Mouse (Mus musculus) T-cell, adult 2 months (primary cell): ENCODE data around the gene Xpnpep3.

Experiments
- DNase-seq: peaks from one replicate; pipeline ENCODE4 v3.0.0; 2022; ENCODE audit warnings: low spot score

The Xpnpep3 gene

DNA sequence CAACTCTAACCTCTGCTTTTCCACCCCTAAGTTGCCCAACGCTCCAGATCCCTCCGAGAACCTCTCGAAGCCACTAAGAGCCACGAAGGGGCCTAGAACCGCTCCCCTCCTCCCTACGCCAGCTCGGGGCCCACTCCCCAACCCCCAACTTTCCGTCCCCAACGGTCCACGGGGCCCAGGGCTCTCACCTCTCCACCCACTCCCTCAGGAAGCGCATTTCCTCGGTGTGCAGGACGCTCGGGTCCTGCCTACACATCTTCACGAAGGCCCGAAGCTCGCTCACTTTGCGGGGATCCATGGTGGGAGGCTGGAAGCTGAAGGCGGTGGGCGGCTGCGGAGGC is 671 bp upstream of the Xpnpep3 start:
- DNase-seq, result no peak

DNA sequence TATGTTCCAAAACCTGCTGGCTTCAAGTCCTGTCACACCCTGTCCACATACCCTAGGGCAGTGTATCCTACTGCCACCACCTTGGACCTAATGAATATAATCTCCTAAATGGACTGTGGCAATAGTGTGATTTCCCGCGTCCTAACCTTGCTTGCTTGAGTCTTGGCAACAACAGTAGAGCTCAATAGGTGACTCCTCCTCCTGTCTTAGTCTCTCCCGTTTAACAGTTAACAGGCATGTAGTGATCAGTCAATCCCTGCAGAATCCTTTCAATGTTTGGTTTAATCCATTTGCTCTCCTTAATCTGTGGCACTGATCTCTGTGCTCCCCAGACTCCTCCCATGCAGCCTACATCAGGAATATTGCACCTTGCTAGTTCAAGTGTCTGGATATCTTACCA is 5.1 kb downstream of the Xpnpep3 start:
- DNase-seq, result no peak

DNA sequence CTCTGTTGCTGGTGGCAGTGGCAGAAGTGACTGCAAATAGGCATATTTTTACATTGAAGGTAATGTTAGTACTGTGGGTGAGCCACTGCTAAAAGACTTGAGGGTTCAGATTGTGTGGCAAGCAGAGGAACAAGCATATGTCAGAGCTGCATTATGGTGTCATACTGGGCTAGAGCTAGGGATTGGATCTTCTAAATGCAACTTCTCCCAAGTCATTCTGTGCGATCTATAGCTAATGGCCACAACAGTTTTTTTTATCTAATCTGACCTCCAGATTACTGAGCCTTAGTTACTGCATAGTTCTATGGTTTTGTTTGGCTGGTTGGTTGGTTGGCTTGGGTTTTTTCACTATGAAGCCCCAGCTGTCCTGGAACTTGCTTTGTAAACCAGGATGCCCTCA is 8.3 kb downstream of the Xpnpep3 start, which contains the start of gene Dnajb7:
TSS of gene Dnajb7 (minus strand) at position 101 of the 400 bp plus-strand sequence.
- DNase-seq, result no peak

DNA sequence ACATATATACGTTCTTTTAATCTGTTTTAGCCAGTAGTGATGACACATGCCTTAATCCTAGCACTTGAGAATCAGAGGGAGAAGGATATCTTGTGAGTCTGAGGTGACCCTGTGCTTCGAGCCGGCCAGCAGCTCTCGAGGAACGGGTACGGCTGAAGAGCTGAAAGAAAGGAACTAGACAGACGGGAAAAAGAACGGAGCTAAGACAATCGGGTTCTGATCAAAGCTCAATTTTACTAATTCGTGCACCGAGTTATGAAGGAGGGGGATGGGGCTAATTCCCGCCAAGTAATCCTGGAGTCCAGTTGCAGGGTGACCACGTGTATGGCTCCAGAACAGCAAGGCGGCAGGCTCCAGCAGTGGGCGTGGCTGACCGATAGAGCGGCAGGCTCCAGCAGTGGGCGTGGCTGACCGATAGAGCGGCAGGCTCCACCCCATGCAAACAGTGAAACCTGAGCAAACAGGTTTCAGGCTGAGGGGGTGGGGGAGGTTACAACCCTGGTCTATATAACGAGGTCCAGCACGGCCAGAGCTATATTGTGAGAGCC is 16.9 kb downstream of the Xpnpep3 start:
- peak; percentile 63 for DNase-seq

DNA sequence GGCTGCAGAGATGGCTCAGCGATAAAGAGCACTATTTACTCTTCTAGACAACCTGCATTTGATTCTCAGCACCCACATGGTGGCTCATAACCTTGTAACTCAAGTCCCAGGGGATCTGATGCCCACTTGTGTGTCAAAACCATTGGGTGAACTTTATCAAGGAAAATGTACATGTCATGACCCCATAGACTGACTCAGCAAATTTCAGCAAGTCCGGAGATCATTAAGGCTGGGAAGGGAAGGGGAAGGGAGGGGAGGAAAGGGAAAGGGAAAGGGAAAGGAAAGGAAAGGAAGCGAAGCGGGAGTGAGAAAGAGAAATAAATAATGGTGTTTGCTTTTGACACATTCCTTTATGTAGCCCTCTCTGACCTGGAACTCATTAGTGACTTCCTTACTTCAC is 18.1 kb downstream of the Xpnpep3 start:
- DNase-seq, result no peak

DNA sequence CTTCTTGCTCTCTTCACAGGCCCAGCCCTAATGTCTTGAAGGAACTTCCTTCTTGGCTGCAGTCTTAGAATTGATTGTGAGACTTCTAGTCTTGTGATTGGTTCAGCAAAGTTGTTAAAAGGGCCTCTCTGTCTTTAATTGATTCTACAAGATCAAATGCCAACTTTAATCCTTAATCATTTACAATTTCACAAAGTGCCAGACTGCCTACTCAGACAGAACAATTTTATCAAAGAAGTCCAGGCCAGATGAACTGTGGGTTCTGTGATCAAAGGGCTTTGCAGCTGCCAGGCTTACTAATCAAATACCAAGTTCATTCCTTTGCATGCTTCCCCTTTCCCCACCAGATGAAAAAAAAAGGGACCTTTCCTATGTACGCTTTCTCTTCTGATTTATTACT is 21.5 kb downstream of the Xpnpep3 start:
- no peak for DNase-seq

DNA sequence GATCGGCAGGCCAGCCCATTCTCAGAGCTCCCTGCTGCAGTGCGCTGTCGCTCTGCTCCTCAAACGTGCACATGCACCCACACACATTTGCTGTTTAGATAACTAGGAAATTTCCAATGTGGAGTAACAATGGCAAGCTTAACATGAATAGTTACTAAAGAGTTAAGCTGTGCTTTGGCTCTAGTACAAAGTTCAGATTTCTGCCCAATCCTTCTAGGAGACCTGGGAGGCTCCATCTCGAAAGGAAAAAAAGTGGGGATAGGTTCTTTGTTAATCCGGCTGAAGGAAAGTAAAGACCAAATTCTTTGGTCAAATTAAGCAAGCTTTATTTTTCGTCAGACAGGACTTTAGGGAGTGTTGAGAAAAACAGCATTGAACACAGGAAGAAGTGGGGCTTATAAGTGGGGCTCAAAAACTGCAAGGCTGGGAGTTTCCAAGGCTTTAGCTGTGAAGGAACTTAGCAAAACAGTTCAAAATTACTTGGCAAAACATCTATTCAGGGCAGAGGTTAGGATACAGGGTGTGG is 22.3 kb downstream of the Xpnpep3 start:
- DNase-seq, result no peak

DNA sequence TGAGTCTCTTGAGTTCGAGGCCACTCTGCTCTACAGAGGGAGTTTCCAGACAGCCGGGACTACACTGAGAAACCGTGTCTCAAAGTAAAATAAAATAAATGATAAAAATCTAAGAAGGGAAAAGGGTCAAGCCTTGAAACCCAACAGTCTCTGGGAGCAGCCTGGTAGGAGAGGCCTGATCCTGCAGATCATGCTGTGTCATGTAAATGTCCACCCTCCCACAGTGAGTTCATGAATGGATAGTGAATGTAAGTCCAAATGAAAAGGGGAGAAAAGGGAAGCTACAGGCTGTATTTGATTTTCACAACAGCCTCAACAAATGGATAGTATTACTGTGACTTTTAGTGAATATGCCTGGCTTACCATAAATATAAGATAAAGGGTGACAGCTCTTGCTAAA is 25.4 kb downstream of the Xpnpep3 start:
- no peak for DNase-seq

DNA sequence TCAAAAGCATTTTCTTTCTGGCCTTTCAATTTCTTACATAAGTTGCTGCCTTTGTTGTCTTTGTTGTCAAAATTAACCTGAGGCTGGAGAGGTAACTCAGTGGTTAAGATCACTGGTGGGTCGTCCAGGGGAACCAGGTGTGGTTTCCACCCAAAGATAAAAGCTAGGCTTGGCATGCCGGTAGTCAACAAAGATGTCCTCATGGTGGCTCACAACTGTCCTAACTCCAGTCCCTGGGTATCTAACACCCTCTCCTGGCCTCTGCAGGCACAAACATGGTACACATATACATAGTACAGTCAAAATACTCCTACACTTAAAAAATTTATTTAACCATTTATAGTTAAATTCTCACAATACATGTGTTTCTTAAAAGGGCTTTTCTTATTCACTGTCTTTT is 28.0 kb downstream of the Xpnpep3 start:
- DNase-seq, result no peak

DNA sequence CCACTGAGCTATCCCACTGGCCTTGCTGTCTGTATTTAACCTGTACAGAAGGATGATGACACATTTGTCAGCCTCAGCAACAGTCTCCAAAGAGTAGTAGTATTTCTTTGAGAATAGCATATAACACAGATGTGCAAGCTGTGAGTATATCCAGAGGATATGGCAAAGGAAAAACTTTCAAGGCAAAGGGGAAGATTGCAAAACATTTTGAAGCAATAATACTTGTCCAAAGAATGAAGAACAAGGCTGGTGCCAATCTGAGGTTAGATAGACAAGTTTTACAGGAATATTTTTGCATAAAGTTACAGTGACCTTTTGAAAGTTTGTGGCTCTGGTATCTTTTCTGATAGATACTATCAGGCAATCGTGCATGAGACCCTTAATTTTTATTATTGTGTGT is 31.3 kb downstream of the Xpnpep3 start:
- DNase-seq, result no peak

DNA sequence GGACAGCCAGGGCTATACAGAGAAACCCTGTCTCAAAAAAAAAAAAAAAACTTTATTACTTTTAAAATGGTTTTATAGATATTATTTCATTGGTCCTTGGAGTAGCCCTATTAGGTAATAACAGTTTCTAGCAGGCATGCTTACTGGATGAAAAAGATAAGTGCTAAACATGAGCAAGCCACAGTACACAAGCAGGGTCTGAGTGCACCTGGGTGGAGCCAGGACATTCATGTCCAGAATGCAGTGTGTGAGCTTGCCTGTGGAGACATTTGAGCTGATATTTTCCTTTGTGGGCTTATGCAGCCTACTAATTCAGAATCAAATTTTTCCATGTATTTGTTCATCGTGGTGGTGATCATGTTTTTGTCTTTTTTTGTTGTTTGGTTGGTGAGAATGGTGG is 38.4 kb downstream of the Xpnpep3 start:
- DNase-seq, result no peak

DNA sequence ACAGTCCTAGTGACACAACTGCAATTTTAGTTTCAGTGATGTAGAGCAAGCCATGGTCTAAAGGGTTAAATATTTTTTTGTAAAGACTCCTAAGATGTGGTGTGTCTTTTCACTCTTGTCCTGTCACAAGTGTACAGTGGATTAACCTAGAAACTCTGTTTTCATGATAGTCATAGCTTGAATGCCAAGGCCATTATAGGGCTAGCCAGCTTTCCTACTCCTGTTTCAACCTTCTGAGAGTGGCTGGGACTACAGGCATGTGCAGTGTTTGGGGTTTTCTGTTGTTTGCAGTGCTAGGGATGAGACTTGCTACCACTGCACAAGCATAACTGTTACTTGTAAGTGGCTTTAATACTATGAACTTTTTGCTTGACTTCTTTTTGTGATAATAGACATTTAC is 39.3 kb downstream of the Xpnpep3 start:
- DNase-seq, result no peak

DNA sequence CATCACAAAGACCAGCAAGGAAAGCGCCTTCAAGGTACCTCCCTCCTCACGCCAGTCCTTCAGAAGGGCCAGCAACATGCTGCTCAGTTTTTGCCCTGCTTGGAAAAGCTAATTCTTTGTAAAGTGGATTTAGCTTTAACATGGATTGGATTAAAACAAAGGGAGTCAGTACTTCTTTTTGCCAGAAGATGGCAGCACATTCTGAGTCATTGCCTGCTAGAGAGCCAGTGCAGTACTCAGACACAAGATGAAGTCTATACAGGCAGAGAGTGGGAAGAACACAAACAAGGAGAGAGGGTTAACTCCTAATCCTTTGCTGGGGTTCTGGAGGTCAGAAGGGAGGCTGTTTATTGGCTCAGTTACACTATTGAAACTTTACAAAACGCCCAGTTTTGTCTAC is 48.5 kb downstream of the Xpnpep3 start:
- peak; percentile 60 for DNase-seq

DNA sequence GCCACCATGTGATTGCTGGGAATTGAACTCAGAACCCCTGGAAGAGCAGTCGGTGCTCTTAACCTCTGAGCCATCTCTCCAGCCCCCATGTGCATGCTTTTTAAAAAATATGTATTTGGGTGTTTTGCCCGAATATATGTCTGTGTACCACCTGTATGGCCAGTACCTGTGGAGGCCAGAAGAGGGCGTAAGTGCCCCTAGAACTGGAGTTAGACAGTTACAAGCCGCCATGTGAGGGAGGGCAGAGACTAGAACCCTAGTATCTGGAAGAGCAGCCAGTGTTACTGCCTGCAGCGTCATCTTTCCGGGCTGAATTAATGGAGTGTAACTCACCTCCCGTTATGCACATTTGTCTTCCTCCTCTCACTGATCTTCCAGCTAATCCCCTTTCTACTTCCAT is 61.6 kb downstream of the Xpnpep3 start:
- no peak for DNase-seq

DNA sequence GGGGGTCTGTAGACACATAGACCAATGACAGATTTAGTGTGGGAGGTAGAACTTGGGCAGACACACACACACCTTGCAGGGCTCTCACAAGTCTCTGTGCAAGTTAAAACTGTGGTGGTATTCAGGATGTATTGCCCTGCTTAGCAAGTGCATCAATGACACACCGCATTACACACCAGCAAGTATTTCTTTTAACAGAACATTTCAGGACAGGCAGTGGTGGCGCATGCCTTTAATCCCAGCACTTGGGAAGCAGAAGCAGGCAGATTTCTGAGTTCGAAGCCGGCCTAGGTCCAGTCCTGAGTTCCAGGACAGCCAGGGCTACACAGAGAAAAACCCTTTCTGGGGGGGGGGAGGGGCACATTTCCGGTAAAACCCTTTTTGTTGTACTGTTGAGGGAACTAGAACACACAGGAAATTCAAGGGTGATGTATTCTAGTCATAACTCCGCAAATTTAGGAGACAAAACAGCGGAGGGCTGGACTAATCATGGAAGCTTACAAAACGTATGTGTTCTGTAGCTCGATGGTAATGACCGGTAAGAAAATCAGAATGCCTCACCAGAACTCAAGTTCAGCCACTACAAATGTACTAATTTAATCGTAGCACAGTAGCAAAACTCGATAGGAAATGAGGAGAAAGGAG is 65.2 kb downstream of the Xpnpep3 start:
- DNase-seq, result no peak

DNA sequence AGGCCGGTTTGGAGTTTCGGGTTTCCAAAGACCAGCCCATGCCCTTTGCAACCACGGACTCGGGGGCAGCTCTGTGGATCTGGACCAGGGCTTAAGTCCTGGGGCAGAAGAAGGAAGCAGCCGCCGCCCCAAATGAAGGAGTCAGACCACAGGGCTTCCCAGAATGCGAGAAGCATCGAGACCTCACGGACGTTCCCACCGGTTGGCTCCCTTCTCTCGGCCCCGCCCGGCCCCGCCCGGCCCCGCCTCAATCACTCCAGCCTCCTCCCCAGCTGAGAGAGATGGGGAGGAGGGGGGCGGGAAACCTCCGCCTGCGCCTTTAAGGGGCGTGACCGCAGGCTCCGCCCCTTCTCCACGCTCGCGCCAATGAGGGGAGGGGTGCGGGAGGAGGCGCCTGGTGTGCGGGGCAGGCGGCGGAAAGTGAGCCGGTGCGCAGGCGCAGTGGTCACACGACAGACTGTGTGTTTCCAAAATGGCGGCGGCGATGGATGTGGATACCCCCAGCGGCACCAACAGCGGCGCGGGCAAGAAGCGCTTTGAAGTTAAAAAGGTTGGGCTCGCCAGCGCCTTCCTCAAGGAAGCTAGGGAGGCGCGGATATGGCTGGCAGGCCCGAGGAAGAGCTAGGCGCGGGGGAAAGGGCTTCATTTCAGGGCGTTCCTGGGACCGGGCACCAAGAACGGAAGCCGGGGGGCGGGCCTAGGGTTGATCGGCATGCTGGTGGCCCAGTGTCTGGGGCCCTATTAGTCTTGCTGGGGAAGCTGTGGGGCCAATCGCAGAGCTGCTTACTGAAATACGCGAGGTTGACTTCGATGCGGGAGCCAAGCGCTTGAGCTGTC is 66.2 kb downstream of the Xpnpep3 start, which contains the start of gene Rbx1:
TSS of gene Rbx1 (plus strand) at position 396 of the 837 bp plus-strand sequence.
- DNase-seq, result peak; percentile 99

DNA sequence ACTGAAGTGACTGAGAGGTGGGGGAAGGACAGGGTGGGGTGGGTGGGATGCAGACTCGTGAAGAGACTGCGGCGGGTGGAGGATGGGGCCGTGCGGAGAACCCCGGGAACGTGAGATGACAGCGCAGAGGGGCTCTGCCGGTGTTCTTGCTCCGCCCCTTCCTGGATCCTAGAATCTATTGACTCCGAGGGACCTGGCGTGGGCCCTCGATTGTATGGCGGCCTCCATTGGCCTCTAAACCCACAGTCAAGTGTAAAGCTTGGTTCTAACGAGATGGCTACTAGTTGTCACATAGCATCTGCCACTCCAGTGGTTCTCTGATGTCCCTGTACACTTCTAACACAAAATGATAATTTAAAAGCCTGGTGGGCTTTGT is 66.8 kb downstream of the Xpnpep3 start:
- no peak for DNase-seq

DNA sequence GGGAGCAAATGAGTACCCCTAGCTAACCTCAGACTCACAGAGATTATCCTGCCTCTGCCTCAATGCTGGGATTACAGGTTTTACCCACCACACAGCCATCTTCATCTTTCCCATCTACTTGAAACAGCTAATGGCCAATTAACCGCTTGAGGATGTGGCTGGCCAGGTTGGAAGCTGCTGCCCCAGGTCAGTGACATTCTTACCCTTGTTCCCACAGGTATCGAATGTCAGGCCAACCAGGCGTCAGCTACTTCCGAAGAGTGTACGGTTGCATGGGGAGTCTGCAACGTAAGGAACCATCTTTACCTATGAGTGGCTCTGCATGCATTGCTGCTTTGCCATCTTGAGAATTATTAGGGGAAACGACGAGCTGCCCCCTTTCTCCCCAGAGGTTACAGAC is 70.8 kb downstream of the Xpnpep3 start:
- no peak for DNase-seq

DNA sequence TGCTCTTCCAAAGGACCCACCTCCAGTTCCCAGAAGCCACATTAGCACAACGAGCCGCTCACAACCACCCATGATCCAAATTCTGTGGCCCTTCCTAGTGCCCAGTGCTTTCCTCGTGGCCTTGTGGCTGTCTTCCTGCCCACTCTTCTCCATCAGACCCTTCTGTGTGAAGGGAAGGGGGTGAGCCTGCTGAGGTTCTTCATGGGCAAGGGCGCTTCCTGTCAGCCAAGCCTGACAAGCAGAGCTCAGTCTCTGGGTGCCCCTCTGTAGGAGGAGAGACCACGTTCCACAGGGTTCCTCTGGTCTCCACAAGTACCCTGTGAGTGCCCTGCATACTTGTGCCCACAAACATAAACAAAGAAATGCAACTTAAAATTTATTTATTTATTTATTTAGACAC is 72.3 kb downstream of the Xpnpep3 start:
- no peak for DNase-seq

DNA sequence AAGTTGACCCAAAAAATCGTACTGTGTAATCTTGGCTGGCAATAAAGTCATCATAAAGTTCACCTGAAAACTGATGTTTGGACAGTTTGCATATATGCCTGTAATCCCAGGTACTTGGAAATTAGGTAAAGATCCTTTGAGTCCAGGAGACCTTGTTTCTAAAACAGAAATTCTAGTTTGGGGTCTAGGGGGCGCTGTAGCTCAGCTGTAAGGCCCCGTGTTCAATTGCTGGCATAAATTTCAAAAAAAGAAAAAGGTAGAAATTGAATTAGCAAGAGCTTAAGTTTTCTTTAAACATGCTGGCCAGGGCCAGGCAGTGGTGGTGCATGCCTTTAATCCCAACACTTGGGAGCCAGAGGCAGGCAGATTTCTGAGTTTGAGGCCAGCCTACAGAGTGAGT is 75.7 kb downstream of the Xpnpep3 start:
- peak; percentile 49 for DNase-seq

DNA sequence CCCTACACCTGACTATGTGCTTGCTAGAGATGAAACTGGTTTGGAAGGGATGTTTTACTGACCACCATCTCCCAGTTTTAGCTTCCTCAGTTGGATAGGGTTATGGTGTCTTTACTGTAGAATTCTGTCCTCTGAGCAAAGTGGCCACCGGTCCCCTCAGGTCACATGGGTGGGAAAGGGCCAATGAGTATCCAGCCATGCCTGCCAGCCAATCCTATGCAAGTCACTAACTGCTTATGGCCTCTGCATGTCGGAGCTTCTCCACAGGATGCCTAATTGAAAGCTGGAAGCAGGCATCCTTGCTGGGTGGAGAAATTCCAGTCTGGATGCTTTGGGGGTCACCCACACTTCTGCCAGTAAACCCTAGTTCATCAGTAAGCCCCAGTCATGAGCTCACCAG is 76.7 kb downstream of the Xpnpep3 start:
- no peak for DNase-seq

DNA sequence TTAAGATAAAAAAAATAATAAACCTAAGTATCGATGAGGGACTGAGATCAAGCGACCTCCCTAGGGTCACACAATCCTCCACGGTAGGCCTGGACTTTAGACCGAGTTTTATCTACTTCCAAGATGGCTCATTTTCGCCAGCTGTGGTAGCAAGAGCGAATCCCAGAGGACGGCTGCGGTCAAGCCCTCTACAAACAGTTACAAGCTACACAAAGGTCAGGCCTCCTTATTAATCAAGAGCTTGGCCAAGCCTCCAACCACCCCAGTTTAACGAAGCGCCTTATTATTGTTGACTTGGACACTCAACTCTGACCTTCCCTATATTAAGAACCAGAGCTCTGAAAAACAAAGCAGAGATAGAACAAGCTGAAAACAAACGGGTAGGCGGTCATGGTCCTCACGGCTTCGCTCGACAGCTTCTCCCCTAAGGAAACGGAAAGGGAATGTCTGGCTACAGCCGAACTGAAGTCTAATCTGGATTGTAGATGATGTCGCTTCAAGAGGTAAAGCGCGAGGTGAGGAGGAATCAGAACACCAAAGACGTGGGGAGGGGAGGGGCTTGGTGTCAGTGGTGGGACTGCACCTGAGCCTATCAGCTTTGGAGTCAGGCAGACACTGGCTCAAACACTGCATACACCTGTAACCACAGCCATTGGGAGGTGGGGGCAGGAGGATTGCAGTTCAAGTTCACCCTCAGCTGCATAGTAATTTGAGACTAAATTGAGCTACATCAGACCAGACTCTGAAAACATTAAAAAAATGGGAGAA is 79.7 kb downstream of the Xpnpep3 start:
- DNase-seq, result no peak
